Mouse (Mus musculus) cerebellum, adult (tissue): ENCODE results near the gene Prg3.

Experiments used
- ATAC-seq: cut with Nextera tagmentation; 2 replicates; pipeline ENCODE4 v1.9.2; 2017; ENCODE audit warnings: mild to moderate bottlenecking, moderate library complexity, mixed read lengths; ENCODE audit not compliant: insufficient number of reproducible peaks, low FRiP score, low TSS enrichment

Prg3 gene

GRCm38 (mm10) chr2:85036507-85037046, 48.6 kb downstream of the Prg3 start:
- ATAC-seq = peak; percentile 8; the same call in 1 of the 2 replicates

- peak; percentile 91 for ATAC-seq
Measured at GRCm38 (mm10) chr2:85037047-85038026, 49.3 kb downstream of the Prg3 start, which contains the start of the genes Ssrp1 and P2rx3. Ssrp1 (plus strand) TSS chr2:85037234. P2rx3 (minus strand) TSS chr2:85037462.

GRCm38 (mm10) chr2:85038336-85038735, 50.3 kb downstream of the Prg3 start:
- no peak for ATAC-seq
